Mouse (Mus musculus) heart, embryonic 14.5 days (tissue): ENCODE results near the gene Aplp1. TPM values are rescaled to one million over a fixed set of nuclear protein-coding genes. Genes with fewer than 3 reads are reported as not detected.

Experiments
- ATAC-seq: fragments of 200-750 bp; cut with Nextera tagmentation; 2 replicates; pipeline ENCODE4 v1.8.0; 2017; ENCODE audit warnings: low read depth, moderate TSS enrichment; ENCODE audit not compliant: insufficient number of reproducible peaks, insufficient read depth, low FRiP score
- H3K27ac ChIP-seq, 2 experiments: fragments of 200-500 bp in 1 of 2; fragments of 300-500 bp in 1 of 2; sonication (generic) in 1 of 2; replicated peaks in 1 of 2; 2 replicates each; pipeline ENCODE4 v1.5.1; 2012 to 2014; ENCODE audit warnings: low read depth in 2 of 2, low read length in 2 of 2, control low read depth in 1 of 2, mild to moderate bottlenecking in 1 of 2, mixed read lengths in 1 of 2; ENCODE audit not compliant: control insufficient read depth in 1 of 2, insufficient read depth in 1 of 2
- H3K27me3 ChIP-seq: fragments of 300-500 bp; sonication (generic); 2 replicates; pipeline ENCODE4 v1.6.1; 2014; ENCODE audit warnings: mild to moderate bottlenecking, low read length, control low read depth; ENCODE audit not compliant: control insufficient read depth, insufficient read depth
- H3K36me3 ChIP-seq: fragments of 300-500 bp; sonication (generic); 2 replicates; pipeline ENCODE4 v1.6.1; 2014; ENCODE audit warnings: mild to moderate bottlenecking, control low read depth, low read length, mixed read lengths; ENCODE audit not compliant: control insufficient read depth, insufficient read depth
- H3K4me1 ChIP-seq, 2 experiments: fragments of 200-500 bp in 1 of 2; fragments of 300-500 bp in 1 of 2; sonication (generic) in 1 of 2; 2 replicates each; pipeline ENCODE4 v1.6.1; 2012 to 2014; ENCODE audit warnings: low read length in 2 of 2, control low read depth in 1 of 2, mixed read lengths in 1 of 2; ENCODE audit not compliant: control insufficient read depth in 2 of 2, insufficient read depth in 2 of 2
- H3K4me2 ChIP-seq: fragments of 300-500 bp; sonication (generic); 2 replicates; pipeline ENCODE4 v1.6.1; 2014; ENCODE audit warnings: mild to moderate bottlenecking, low read length
- H3K4me3 ChIP-seq, 2 experiments: fragments of 200-500 bp in 1 of 2; fragments of 300-500 bp in 1 of 2; sonication (generic) in 1 of 2; 2 replicates each; pipeline ENCODE4 v1.5.1; 2012 to 2014; ENCODE audit warnings: low read length in 2 of 2, mild to moderate bottlenecking in 2 of 2, control low read depth in 1 of 2, low read depth in 1 of 2, moderate library complexity in 1 of 2; ENCODE audit not compliant: control insufficient read depth in 1 of 2, insufficient read depth in 1 of 2
- H3K9ac ChIP-seq: fragments of 300-500 bp; sonication (generic); 2 replicates; pipeline ENCODE4 v1.6.1; 2014; ENCODE audit warnings: mild to moderate bottlenecking, low read length
- H3K9me3 ChIP-seq: fragments of 300-500 bp; sonication (generic); 2 replicates; pipeline ENCODE4 v1.6.1; 2016; ENCODE audit warnings: low read length, control low read depth; ENCODE audit not compliant: control insufficient read depth
- WGBS: fragments of 180-500 bp; shearing (Covaris S2); extraction: QIAGEN DNeasy Blood & Tissue Kit; methylation state at CpG from one replicate; pipeline ENCODE4 v1.1.7; 2014; 5-methylcytosine and 5-hydroxymethylcytosine counted together
- polyA plus RNA-seq: library from polyadenylated mRNA; unstranded; fragments of >200 nt; fragmentation: Nextera tagmentation; extraction: Ambion mirVana; gene quantifications from 2 replicates; pipeline ENCODE4 v1.2.1, GENCODE M21; 2014

Gene Aplp1
- polyA plus RNA-seq, 1 experiment from 2014 or later: 21.2 TPM

GRCm38 (mm10) chr7:30444154-30444970 lies 973 bp downstream of the Aplp1 start:
- Histone ChIP-seq H3K9ac (peak overlapping the region; percentile 68), H3K9me3 (0 out of 2 replicates have a peak, but pooled peaks cover 6% of the 10 kb centered on the region), H3K27ac (no peak overlapping the region), H3K27me3 (peaks cover 40% of the 10 kb centered on the region), H3K4me2 (peak overlapping the region; percentile 80), H3K4me1 (peaks cover 8 to 12% of the 10 kb centered on the region in 2 experiments; a peak in 2 of 4 replicates), H3K4me3 (peak overlapping the region; percentile 64 to 68), H3K36me3 (no peaks in the 10 kb centered on the region)
- WGBS: 1% methylated on average over 38 of the region's 38 CpGs
- ATAC-seq: no peak

GRCm38 (mm10) chr7:30443696-30444095 lies 1.6 kb downstream of the Aplp1 start:
- Histone ChIP-seq H3K36me3 (no peaks in the 10 kb centered on the region), H3K4me1 (peaks cover 8 to 12% of the 10 kb centered on the region in 2 experiments; a peak in 2 of 4 replicates), H3K9me3 (0 out of 2 replicates have a peak, but pooled peaks cover 6% of the 10 kb centered on the region), H3K27me3 (peaks cover 40% of the 10 kb centered on the region), H3K4me2 (peak overlapping the region; percentile 80), H3K9ac (no peak overlapping the region), H3K27ac (no peak overlapping the region), H3K4me3 (no peak overlapping the region)
- ATAC-seq: no peak
- WGBS: 21% methylated on average over 9 of the region's 9 CpGs

- Histone ChIP-seq H3K36me3 (no peaks in the 10 kb centered on the region), H3K9me3 (no peaks in the 10 kb centered on the region), H3K27ac (no peak overlapping the region), H3K4me1 (peaks cover 8 to 12% of the 10 kb centered on the region in 2 experiments; a peak in 2 of 4 replicates), H3K27me3 (peaks cover 46% of the 10 kb centered on the region), H3K9ac (no peak overlapping the region), H3K4me3 (no peak overlapping the region), H3K4me2 (no peak overlapping the region)
- ATAC-seq: no peak
- 26% methylated on average over 5 of the region's 5 CpGs for WGBS
These were observed 4.6 kb downstream of the Aplp1 start for GRCm38 (mm10) chr7:30440697-30441096.

GRCm38 (mm10) chr7:30439734-30440133 lies 5.6 kb downstream of the Aplp1 start:
- H3K27ac ChIP-seq: no peak overlapping the region
- no peak overlapping the region for H3K4me2 ChIP-seq
- H3K9me3 ChIP-seq: no peaks in the 10 kb centered on the region
- no peaks in the 10 kb centered on the region for H3K36me3 ChIP-seq
- H3K27me3 ChIP-seq: peaks cover 42% of the 10 kb centered on the region
- H3K9ac ChIP-seq: no peak overlapping the region
- peaks cover 4 to 8% of the 10 kb centered on the region in 2 experiments; a peak in 2 of 4 replicates for H3K4me1 ChIP-seq
- ATAC-seq: no peak
- no peak overlapping the region for H3K4me3 ChIP-seq
- WGBS: 69% methylated on average over 13 of the region's 13 CpGs

- ATAC-seq: no peak
These were observed 8.5 kb downstream of the Aplp1 start for GRCm38 (mm10) chr7:30436879-30437278.

GRCm38 (mm10) chr7:30435156-30435555 lies 10.2 kb downstream of the Aplp1 start:
- Histone ChIP-seq H3K27ac (no peak overlapping the region), H3K36me3 (no peaks in the 10 kb centered on the region), H3K27me3 (peaks cover 23% of the 10 kb centered on the region), H3K4me2 (no peak overlapping the region), H3K4me3 (no peak overlapping the region), H3K9me3 (no peaks in the 10 kb centered on the region), H3K4me1 (no peaks in the 10 kb centered on the region), H3K9ac (no peak overlapping the region)
- ATAC-seq: no peak
- 40% methylated on average over 9 of the region's 9 CpGs for WGBS

More at GRCm38 (mm10) chr7:30436879-30437278, 8.5 kb downstream of the Aplp1 start:
- Histone ChIP-seq H3K4me2 (no peak overlapping the region), H3K4me1 (no peaks in the 10 kb centered on the region), H3K27ac (no peak overlapping the region), H3K9ac (no peak overlapping the region), H3K4me3 (no peak overlapping the region), H3K27me3 (peaks cover 23% of the 10 kb centered on the region), H3K36me3 (no peaks in the 10 kb centered on the region), H3K9me3 (no peaks in the 10 kb centered on the region)
- 18% methylated on average over 10 of the region's 10 CpGs for WGBS

- no peaks in the 10 kb centered on the region for H3K36me3 ChIP-seq
- H3K27me3 ChIP-seq: peaks cover 23% of the 10 kb centered on the region
- no peaks in the 10 kb centered on the region for H3K9me3 ChIP-seq
- no peak for ATAC-seq
- no peak overlapping the region for H3K4me2 ChIP-seq
- H3K27ac ChIP-seq: no peak overlapping the region
- 60% methylated on average over 10 of the region's 10 CpGs for WGBS
- no peak overlapping the region for H3K4me3 ChIP-seq
- H3K9ac ChIP-seq: no peak overlapping the region
- no peaks in the 10 kb centered on the region for H3K4me1 ChIP-seq
These were observed 10.6 kb downstream of the Aplp1 start for GRCm38 (mm10) chr7:30434701-30435100.
